Mouse (Mus musculus) fat pad, adult 2 months (tissue): Measurements from ENCODE around the gene Runx2.

Experiments
- DNase-seq: peaks from one replicate; pipeline ENCODE4 v3.0.0-alpha.2; 2011; ENCODE audit warnings: low read depth, low spot score; ENCODE audit errors: extremely low read depth

The Runx2 gene

DNA sequence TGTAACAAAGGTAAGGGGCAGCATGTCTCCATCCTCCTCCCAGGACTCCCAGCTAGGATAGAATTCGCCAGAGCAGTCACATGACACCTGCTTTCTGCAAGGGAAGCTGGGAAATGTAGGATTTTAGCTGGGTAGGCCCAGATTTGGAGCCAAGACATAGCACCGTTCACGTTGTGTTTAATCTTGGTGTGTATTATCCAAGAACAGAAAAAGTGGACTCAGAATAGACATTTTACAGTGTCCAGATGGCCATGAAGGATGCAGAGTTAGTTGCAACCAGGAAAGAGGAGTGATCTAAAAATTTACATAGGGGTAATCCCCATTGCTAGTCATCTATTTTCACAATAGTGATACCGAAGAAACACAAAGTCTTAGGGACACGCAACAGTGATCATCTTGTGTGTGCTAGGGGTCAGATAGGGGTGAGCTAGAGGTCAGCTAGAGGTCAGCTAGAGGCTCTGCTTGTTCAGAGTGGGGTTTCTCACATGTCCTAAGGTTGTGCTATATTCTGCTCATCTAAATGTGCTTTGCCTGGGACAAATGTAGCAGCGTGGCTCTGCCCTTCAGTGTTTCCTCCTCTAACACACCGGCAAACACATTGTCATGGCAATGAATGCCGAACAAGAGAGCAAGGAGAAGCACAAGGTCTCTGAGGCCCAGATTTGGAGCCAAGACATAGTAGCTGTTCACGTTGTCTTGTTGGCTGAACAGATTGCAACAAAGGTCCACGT lies 326.9 kb downstream of the Runx2 start:
- no peak for DNase-seq

GRCm38 (mm10) chr17:44485337-44485736 lies 329.3 kb downstream of the Runx2 start:
- DNase-seq: no peak

- DNase-seq: no peak
Measured at GRCm38 (mm10) chr17:44479918-44480317, 334.7 kb downstream of the Runx2 start.

DNA sequence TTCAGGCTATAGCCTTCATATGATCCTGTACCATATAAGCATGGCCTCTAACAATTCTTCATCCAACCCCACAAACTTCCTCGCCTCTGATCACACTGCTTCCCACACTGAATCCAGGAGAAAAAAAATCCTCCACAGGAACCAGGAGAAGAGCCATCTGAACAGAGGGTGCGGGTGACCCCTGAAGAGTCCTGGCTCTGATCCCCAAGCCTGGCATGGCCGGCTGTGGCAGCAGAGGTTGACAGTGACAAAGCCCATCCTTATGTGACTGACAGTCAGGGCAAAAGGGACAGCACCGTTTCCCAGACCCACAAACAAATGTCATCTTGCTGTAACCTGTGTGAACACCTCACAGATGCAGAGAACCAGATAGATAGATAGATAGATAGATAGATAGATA lies 335.1 kb downstream of the Runx2 start:
- DNase-seq: no peak

DNA sequence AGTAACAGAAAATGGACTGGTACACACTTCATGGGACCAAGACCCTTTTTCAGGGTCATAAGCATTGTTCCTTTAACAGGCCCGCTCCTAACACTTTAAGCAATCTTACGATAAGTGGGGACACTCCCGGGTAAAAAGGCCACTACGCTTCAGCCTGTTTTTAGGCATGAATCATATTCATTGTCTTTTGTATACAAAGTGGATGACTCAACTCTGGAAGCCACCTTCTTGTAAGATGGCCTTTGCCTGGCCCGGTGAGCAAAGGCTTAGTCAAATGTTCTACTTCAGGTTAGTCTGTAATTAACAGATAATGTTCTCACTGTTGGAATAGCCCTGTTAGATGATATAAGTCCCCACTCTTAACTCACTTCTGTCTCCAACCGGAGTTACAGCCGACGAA lies 338.7 kb downstream of the Runx2 start:
- no peak for DNase-seq

GRCm38 (mm10) chr17:44474280-44474679 lies 340.3 kb downstream of the Runx2 start:
- no peak for DNase-seq

- no peak for DNase-seq
Measured at GRCm38 (mm10) chr17:44472695-44473094, 341.9 kb downstream of the Runx2 start.

GRCm38 (mm10) chr17:44463679-44464078 lies 350.9 kb downstream of the Runx2 start:
- DNase-seq: no peak

DNA sequence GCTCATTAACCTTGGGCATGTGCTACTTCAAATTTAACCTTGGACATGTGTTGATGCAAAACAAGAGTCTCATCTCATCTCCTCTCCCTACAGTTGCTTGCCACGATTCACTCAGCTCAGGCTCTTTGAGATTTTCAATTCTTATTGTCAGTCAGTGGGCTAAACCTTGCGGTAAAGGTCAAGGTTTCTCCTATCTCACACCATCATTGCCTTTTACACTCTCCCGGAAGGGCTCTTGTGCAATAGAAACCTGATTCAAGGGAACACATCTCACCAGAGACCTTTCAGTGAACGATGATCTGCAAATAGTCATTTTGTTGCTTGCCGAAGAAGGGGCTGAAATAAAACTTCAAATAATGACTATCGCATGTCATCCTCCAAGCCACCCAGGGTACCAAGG lies 354.4 kb downstream of the Runx2 start:
- no peak for DNase-seq

DNA sequence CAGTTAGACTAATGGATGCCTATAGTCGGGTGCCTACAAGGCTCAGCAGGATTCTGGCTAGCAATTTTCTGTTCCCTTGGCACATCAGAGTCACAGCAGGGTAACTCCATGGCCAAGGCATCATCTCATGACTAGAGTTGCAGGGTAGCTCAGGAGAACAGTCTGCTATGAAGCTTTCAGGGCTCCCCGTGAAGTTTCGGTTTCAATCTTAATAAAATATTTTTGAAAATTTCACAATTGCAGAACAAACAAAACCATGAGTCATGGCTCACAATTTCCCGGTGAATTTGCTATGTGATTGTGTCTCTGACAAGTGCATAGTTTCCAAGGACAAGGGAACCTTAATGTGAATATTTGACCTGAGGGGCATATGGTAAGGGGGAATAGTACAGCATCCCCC lies 355.6 kb downstream of the Runx2 start:
- no peak for DNase-seq

GRCm38 (mm10) chr17:44456696-44457095 lies 357.9 kb downstream of the Runx2 start:
- no peak for DNase-seq

DNA sequence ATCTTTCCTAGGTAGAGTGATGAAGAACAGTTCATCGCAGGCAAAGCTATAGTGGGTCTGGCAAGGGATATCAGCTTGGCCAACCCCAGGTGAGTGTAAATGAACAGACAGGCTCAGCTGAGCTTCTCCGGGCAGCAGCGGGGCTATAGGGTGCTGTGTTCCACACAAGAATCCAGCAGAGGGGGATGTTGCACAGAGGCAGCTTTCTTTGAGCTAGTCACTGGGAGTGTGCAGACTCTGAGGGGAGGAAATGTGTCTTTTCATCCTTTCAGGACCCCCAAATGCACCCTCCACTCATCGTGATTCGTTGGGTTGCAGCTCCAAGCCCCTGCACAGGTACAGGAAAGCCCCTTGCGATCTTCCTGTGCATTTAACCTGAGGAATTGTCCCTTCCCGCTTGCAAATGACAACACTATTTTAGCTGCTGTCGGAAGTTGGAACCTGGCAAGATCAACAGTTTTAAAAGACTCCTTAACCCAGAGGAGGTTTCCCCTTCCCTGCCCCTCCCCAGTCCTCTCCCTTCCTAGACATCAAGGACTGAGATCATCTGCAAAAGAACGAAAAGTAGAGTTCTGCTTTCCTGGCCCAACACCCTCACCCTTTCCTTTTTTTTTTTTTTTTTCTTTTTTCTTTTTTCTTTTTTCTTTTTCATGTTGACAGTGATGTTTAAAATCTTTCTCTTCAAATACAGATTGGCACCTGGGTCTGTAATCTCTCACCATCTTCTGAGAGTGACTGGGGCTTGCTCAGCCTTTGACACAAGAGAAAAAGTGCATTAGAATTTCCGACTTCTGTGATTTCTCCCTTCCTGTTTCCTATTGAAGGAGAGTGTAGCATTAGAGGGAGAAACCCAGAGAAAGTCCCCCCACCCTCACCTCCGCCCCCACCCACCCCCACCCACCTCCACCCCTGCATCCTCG lies 358.7 kb downstream of the Runx2 start:
- DNase-seq: no peak

DNA sequence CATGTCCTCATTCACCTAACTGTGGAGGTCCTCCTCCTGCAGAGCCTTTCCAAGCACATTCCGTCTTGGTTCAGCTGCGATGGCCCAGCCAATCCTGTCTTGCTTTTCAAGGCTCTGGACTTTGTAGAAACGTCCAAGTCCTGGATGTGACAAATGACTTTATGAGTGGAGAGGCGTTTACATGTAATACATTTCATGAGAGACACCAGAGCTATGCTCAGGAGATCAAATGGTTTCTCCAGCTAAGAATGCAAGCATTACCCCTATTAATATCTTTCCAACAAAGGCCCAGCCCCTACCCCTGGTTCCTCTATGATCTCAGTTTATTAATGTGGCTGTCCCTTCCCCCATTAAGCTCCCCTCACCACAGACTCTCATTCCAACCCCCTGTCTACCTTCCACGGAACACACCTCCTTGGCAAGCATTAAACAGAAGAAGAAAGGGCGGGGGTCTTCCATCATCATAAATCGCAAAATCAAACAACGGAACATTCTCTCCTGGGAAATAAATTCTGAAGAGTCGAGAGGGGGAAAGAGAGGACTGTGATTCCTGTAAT lies 364.6 kb downstream of the Runx2 start:
- no peak for DNase-seq
